Mouse (Mus musculus) layer of hippocampus, adult 2 months (tissue): ENCODE measurements around the gene Pimreg. TPM values are rescaled to one million over a fixed set of nuclear protein-coding genes. Genes with fewer than 3 reads are reported as not detected.

Experiments
- DNase-seq, 2 experiments: peaks; one replicate each; pipeline ENCODE4 v3.0.0; 2022; ENCODE audit warnings: low spot score in 2 of 2
- H3K27ac ChIP-seq: fragments of 200-600 bp; 2 replicates; pipeline ENCODE4 v1.8.1; 2022
- H3K4me3 ChIP-seq: fragments of 200-600 bp; 2 replicates; pipeline ENCODE4 v1.8.1; 2022; ENCODE audit warnings: mild to moderate bottlenecking
- CTCF ChIP-seq: fragments of 200-600 bp; conservative IDR thresholded peaks from 2 replicates; pipeline ENCODE4 v1.8.1; 2022; ENCODE audit warnings: antibody characterized with exemption, mild to moderate bottlenecking, moderate library complexity
- long read RNA-seq, 2 experiments: library from polyadenylated mRNA; stranded (forward); transcript quantifications; one replicate each; pipeline ENCODE4 v2.0.0; 2021; ENCODE audit warnings: borderline mapping rate in 2 of 2
- total RNA-seq, 2 experiments: library from RNA; stranded (reverse); gene quantifications; 2 replicates each; pipeline ENCODE4 v1.2.3; 2021

Gene Pimreg
- total RNA-seq = under 1 TPM; 0.90 to 0.93 TPM
- long read RNA-seq, experiment 1, partial matches to known transcripts = 0 of 1 reads
- long read RNA-seq, experiment 1, other reads (novel, unspliced or antisense) = 0 of 1 reads
- long read RNA-seq, experiment 2 = 0 reads

GRCm38 (mm10) chr11:72041768-72042607 is at the start of gene Pimreg:
Gene Pimreg (plus strand): TSS chr11:72042032.
- TF ChIP-seq CTCF = peak; percentile 58
- peak; percentile 71 to 82 for DNase-seq
- Histone ChIP-seq H3K4me3 (peak within 1 kb of the TSS; percentile 76), H3K27ac (no peak within 1 kb of the TSS)

GRCm38 (mm10) chr11:71992438-71992837 is 49.4 kb upstream of the Pimreg start:
- H3K4me3 ChIP-seq = no peak overlapping the region
- TF ChIP-seq CTCF = no peak
- H3K27ac ChIP-seq = 0 out of 2 replicates have a peak overlapping the region, but pooled peaks have one; percentile 65
- no peak for DNase-seq

GRCm38 (mm10) chr11:71995968-71996511 is 45.8 kb upstream of the Pimreg start:
- peak overlapping the region; percentile 79 for H3K27ac ChIP-seq
- H3K4me3 ChIP-seq = peak overlapping the region; percentile 30
- peak; percentile 38 to 67 for DNase-seq
- TF ChIP-seq CTCF = no peak

DNA sequence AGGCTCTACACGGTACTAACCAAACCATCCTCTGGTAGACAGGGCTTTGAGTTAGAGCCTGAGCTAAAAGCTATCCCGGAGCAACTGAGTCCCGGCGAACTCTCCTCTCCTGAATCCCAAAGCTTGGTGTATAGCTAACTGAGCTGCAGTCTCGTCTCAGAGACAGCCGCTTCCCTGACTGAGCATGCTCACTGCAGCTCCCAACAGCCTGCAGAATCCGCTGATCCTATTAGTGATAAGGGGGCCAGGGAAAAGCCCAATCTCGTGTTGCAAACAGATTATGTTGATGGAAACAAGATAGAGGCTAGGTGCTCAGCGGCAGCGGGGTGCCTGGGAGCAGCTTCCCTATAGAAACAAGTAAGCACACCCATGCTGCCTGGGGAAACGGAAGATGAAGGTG is 45.0 kb upstream of the Pimreg start:
- Histone ChIP-seq H3K27ac (peak overlapping the region; percentile 79), H3K4me3 (peak overlapping the region; percentile 30)
- peak; percentile 42 to 50 for DNase-seq
- TF ChIP-seq CTCF = no peak

GRCm38 (mm10) chr11:72000194-72000593 is 41.6 kb upstream of the Pimreg start:
- no peak overlapping the region for H3K27ac ChIP-seq
- H3K4me3 ChIP-seq = no peak overlapping the region
- TF ChIP-seq CTCF = no peak
- no peak for DNase-seq

DNA sequence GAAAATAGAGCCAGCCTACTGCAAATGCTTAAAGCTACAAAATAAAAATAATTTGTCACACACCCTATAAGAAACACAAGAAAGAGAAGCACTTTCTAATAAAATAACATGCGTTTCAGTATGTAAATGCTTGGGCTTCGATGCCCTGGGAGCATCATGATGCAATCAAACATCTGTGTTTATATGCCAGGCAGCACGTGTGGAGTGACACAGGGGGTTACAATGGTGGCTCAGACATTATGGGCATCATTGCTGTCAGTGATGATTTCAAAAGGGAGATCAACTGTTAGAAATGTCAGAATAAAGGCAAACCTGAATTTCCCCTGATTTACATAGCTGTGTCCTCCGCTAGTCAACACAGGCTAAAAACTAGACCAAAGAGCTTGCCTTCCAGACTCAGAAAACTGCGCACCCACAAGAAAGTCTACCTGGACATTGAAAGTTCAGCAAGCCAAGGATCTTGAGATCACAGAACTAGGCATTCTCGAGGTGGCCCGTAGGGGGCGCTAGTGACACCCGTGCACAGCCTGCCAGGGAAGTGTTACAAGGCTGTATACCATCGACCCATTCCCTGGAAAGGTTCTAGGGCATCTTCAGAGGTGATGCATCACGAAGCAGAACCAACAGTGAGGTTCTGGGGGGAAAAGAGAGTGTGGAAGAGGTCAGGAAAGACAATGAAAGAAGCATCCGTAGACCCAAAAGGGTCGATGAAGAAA is 39.5 kb upstream of the Pimreg start:
- Histone ChIP-seq H3K4me3 (no peak overlapping the region), H3K27ac (no peak overlapping the region)
- peak; percentile 86 for TF ChIP-seq CTCF
- peak in 1 of 2 experiments; percentile 44 for DNase-seq

DNA sequence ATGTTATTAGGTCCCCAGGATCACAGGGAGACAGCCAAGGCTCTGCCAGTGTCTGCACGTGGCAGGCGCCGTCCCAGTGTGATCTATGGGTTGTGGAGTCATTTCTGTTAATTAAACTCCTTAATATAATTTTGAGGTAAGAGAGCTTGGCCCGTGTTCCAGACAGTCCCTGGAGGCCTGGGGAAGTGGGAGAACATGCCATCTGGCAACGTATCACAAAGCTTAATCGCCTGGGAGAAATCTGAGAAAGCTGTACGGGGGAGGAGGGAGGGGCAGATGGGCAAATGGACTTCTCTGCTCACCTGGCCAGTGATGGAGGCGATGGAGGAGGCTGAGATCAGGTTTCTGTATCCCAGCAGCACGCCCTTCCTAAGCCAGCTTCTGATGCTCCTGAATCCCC is 38.7 kb upstream of the Pimreg start:
- H3K4me3 ChIP-seq = no peak overlapping the region
- TF ChIP-seq CTCF = no peak
- no peak for DNase-seq
- no peak overlapping the region for H3K27ac ChIP-seq

GRCm38 (mm10) chr11:72005547-72005946 is 36.3 kb upstream of the Pimreg start:
- TF ChIP-seq CTCF = no peak
- DNase-seq = no peak
- Histone ChIP-seq H3K27ac (no peak overlapping the region), H3K4me3 (no peak overlapping the region)

DNA sequence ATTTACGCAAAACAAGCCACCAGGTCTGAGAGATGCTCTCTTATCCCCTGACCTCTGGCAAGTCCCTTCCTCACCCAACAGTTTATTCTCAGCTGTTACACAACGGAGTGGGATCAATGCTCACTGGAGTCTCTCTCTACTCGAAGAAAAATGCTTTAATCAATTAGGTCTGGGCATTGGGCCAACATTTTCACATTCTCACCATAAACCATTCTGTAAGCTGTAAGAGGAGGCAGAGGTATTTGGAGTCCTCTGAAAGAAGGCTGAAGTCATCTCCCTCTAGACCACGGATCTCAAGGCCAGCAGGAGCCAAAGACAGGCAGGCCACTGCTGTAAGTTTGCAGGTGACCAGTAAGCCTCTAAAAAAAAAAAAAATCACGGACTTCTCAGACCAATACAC is 31.5 kb upstream of the Pimreg start:
- Histone ChIP-seq H3K27ac (peak overlapping the region; percentile 67), H3K4me3 (no peak overlapping the region)
- TF ChIP-seq CTCF = no peak
- DNase-seq = peak in 1 of 2 experiments; percentile 21

GRCm38 (mm10) chr11:72010940-72011722 is 30.7 kb upstream of the Pimreg start:
- no peak for DNase-seq

GRCm38 (mm10) chr11:72011955-72012354 is 29.9 kb upstream of the Pimreg start:
- Histone ChIP-seq H3K4me3 (no peak overlapping the region), H3K27ac (peak overlapping the region; percentile 67; the same call in 1 of the 2 replicates)
- DNase-seq = no peak
- TF ChIP-seq CTCF = no peak

More at GRCm38 (mm10) chr11:72010940-72011722, 30.7 kb upstream of the Pimreg start:
- H3K4me3 ChIP-seq = no peak overlapping the region
- no peak for TF ChIP-seq CTCF
- peak overlapping the region; percentile 67 for H3K27ac ChIP-seq

DNA sequence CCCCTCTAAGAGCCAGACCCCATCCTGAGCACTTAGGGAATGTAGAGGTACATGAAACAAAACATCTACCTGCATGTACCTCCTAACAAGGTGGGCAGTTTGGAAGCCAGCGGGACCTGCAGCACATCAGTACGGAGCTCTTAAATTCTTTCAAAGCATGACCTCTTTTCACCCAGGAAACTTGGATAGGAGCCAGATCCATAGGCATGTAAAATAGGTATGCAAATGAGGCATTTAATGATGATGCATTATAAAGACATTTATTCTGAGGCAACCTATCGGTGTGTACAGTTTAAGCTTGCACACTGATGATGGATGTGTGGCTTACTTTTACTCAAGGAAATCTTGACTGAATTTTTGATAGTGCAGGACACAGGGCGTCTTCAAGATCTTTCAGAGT is 27.2 kb upstream of the Pimreg start:
- TF ChIP-seq CTCF = no peak
- H3K4me3 ChIP-seq = no peak overlapping the region

More for the DNA sequence above, 27.2 kb upstream of the Pimreg start:
- DNase-seq = no peak
- H3K27ac ChIP-seq = no peak overlapping the region
